Mouse (Mus musculus) lung, embryonic 15.5 days (tissue): ENCODE data around the gene Cadm3. TPM values are rescaled to one million over a fixed set of nuclear protein-coding genes. Genes with fewer than 3 reads are reported as not detected.

Experiments used
- ATAC-seq: fragments of 200-750 bp; cut with Nextera tagmentation; 2 replicates; pipeline ENCODE4 v1.8.0; 2017; ENCODE audit warnings: moderate number of reproducible peaks, borderline replicate concordance; ENCODE audit not compliant: low FRiP score, low TSS enrichment; ENCODE audit errors: extremely low read depth
- H3K27ac ChIP-seq: fragments of 300-500 bp; sonication (generic); 2 replicates; pipeline ENCODE4 v1.5.1; 2015; ENCODE audit warnings: moderate library complexity, mild to moderate bottlenecking, inconsistent platforms
- H3K27me3 ChIP-seq: fragments of 300-500 bp; sonication (generic); 2 replicates; pipeline ENCODE4 v1.6.1; 2015; ENCODE audit warnings: inconsistent platforms
- H3K36me3 ChIP-seq: fragments of 300-500 bp; sonication (generic); 2 replicates; pipeline ENCODE4 v1.6.1; 2015; ENCODE audit warnings: inconsistent platforms
- H3K4me1 ChIP-seq: fragments of 300-500 bp; sonication (generic); 2 replicates; pipeline ENCODE4 v1.6.1; 2015; ENCODE audit warnings: inconsistent platforms
- H3K4me2 ChIP-seq: fragments of 300-500 bp; sonication (generic); 2 replicates; pipeline ENCODE4 v1.6.1; 2015; ENCODE audit warnings: inconsistent platforms, mild to moderate bottlenecking, moderate library complexity
- H3K4me3 ChIP-seq: fragments of 300-500 bp; sonication (generic); 2 replicates; pipeline ENCODE4 v1.5.1; 2015; ENCODE audit warnings: mild to moderate bottlenecking, inconsistent platforms
- H3K9ac ChIP-seq: fragments of 300-500 bp; sonication (generic); 2 replicates; pipeline ENCODE4 v1.6.1; 2015; ENCODE audit warnings: inconsistent platforms
- H3K9me3 ChIP-seq: fragments of 300-500 bp; sonication (generic); 2 replicates; pipeline ENCODE4 v1.6.1; 2016; ENCODE audit warnings: inconsistent platforms
- WGBS: fragments of 180-500 bp; shearing (Covaris S2); methylation state at CpG from one replicate; pipeline ENCODE4 v1.1.7; 2015; 5-methylcytosine and 5-hydroxymethylcytosine counted together
- polyA plus RNA-seq: library from polyadenylated mRNA; unstranded; fragments of >200 nt; fragmentation: Nextera tagmentation; extraction: Ambion mirVana; gene quantifications from 2 replicates; pipeline ENCODE4 v1.2.1, GENCODE M21; 2015

Cadm3 gene
- polyA plus RNA-seq, 1 experiment from 2014 or later, result 1.1 TPM

- no peak overlapping the region for H3K4me3 ChIP-seq
- no peaks in the 10 kb centered on the region for H3K36me3 ChIP-seq
- H3K27me3 ChIP-seq, result no peaks in the 10 kb centered on the region
- no peak overlapping the region for H3K9ac ChIP-seq
- no peak for ATAC-seq
- 79% methylated on average over 2 of the region's 2 CpGs for WGBS
- H3K9me3 ChIP-seq, result no peaks in the 10 kb centered on the region
- H3K4me1 ChIP-seq, result no peaks in the 10 kb centered on the region
- H3K27ac ChIP-seq, result no peak overlapping the region
- H3K4me2 ChIP-seq, result no peak overlapping the region
Measured at GRCm38 (mm10) chr1:173356699-173357098, 10.8 kb downstream of the Cadm3 start.

GRCm38 (mm10) chr1:173355107-173355846 lies 12.2 kb downstream of the Cadm3 start:
- ATAC-seq, result no peak
- Histone ChIP-seq H3K4me1 (no peaks in the 10 kb centered on the region), H3K27me3 (no peaks in the 10 kb centered on the region), H3K9me3 (no peaks in the 10 kb centered on the region), H3K9ac (no peak overlapping the region), H3K4me3 (no peak overlapping the region), H3K36me3 (no peaks in the 10 kb centered on the region), H3K27ac (no peak overlapping the region), H3K4me2 (no peak overlapping the region)
- WGBS, result 59% methylated on average over 7 of the region's 7 CpGs

GRCm38 (mm10) chr1:173350372-173350957 lies 17.0 kb downstream of the Cadm3 start, which contains the start of gene Aim2:
Gene Aim2 (plus strand): TSS chr1:173350879.
- H3K4me3 ChIP-seq, result 0 out of 2 replicates have a peak within 1 kb of the TSS, but pooled peaks have one; percentile 10
- peak; percentile 54; the same call in 1 of the 2 replicates for ATAC-seq

GRCm38 (mm10) chr1:173349946-173350345 lies 17.5 kb downstream of the Cadm3 start:
- peak overlapping the region; percentile 52 for H3K4me2 ChIP-seq
- under 1% methylated on average over 6 of the region's 6 CpGs for WGBS
- H3K9ac ChIP-seq, result no peak overlapping the region

More at GRCm38 (mm10) chr1:173350372-173350957, 17.0 kb downstream of the Cadm3 start, which contains the start of gene Aim2:
- no peak within 1 kb of the TSS for H3K9ac ChIP-seq
- WGBS, result 8% methylated on average over 10 of the region's 10 CpGs
- no peaks in the 10 kb centered on the region for H3K9me3 ChIP-seq
- H3K27me3 ChIP-seq, result no peaks in the 10 kb centered on the region
- peak within 1 kb of the TSS; percentile 52 for H3K4me2 ChIP-seq
- H3K36me3 ChIP-seq, result no peaks in the 10 kb centered on the region
- H3K4me1 ChIP-seq, result no peaks in the 10 kb centered on the region
- H3K27ac ChIP-seq, result no peak within 1 kb of the TSS

GRCm38 (mm10) chr1:173349192-173349591 lies 18.3 kb downstream of the Cadm3 start:
- WGBS, result 64% methylated on average over 5 of the region's 5 CpGs
- H3K36me3 ChIP-seq, result no peaks in the 10 kb centered on the region
- no peaks in the 10 kb centered on the region for H3K9me3 ChIP-seq
- no peak overlapping the region for H3K9ac ChIP-seq
- H3K4me3 ChIP-seq, result no peak overlapping the region
- no peaks in the 10 kb centered on the region for H3K4me1 ChIP-seq
- no peak overlapping the region for H3K4me2 ChIP-seq
- H3K27ac ChIP-seq, result no peak overlapping the region
- ATAC-seq, result no peak
- no peaks in the 10 kb centered on the region for H3K27me3 ChIP-seq

More at GRCm38 (mm10) chr1:173349946-173350345, 17.5 kb downstream of the Cadm3 start:
- no peaks in the 10 kb centered on the region for H3K27me3 ChIP-seq
- no peaks in the 10 kb centered on the region for H3K4me1 ChIP-seq
- no peak overlapping the region for H3K27ac ChIP-seq
- no peaks in the 10 kb centered on the region for H3K9me3 ChIP-seq
- peak; percentile 82; the same call in 1 of the 2 replicates for ATAC-seq
- H3K36me3 ChIP-seq, result no peaks in the 10 kb centered on the region
- H3K4me3 ChIP-seq, result 0 out of 2 replicates have a peak overlapping the region, but pooled peaks have one; percentile 10

- Histone ChIP-seq H3K4me2 (no peak overlapping the region), H3K36me3 (no peaks in the 10 kb centered on the region), H3K27me3 (no peaks in the 10 kb centered on the region), H3K4me3 (no peak overlapping the region), H3K9ac (no peak overlapping the region), H3K4me1 (no peaks in the 10 kb centered on the region), H3K27ac (no peak overlapping the region), H3K9me3 (no peaks in the 10 kb centered on the region)
- WGBS, result 6% methylated on average over 1 of the region's 1 CpGs
- ATAC-seq, result no peak
Measured at GRCm38 (mm10) chr1:173348527-173348926, 19.0 kb downstream of the Cadm3 start.

- H3K4me3 ChIP-seq, result no peak overlapping the region
- H3K9me3 ChIP-seq, result no peaks in the 10 kb centered on the region
- H3K27ac ChIP-seq, result no peak overlapping the region
- WGBS, result 86% methylated on average over 4 of the region's 4 CpGs
- no peak for ATAC-seq
- H3K27me3 ChIP-seq, result no peaks in the 10 kb centered on the region
- H3K4me2 ChIP-seq, result no peak overlapping the region
- H3K9ac ChIP-seq, result no peak overlapping the region
- H3K36me3 ChIP-seq, result no peaks in the 10 kb centered on the region
- no peaks in the 10 kb centered on the region for H3K4me1 ChIP-seq
Measured at GRCm38 (mm10) chr1:173345112-173345511, 22.4 kb downstream of the Cadm3 start.

- no peak overlapping the region for H3K27ac ChIP-seq
- no peaks in the 10 kb centered on the region for H3K36me3 ChIP-seq
- no peaks in the 10 kb centered on the region for H3K9me3 ChIP-seq
- no peak overlapping the region for H3K9ac ChIP-seq
- H3K27me3 ChIP-seq, result no peaks in the 10 kb centered on the region
- H3K4me3 ChIP-seq, result no peak overlapping the region
- H3K4me1 ChIP-seq, result no peaks in the 10 kb centered on the region
- no peak overlapping the region for H3K4me2 ChIP-seq
- WGBS, result 53% methylated on average over 3 of the region's 3 CpGs
- ATAC-seq, result no peak
Measured at GRCm38 (mm10) chr1:173343934-173344333, 23.6 kb downstream of the Cadm3 start.

- Histone ChIP-seq H3K4me2 (no peak overlapping the region), H3K36me3 (no peaks in the 10 kb centered on the region), H3K9ac (no peak overlapping the region), H3K4me1 (no peaks in the 10 kb centered on the region), H3K9me3 (no peaks in the 10 kb centered on the region), H3K27me3 (no peaks in the 10 kb centered on the region), H3K27ac (no peak overlapping the region), H3K4me3 (no peak overlapping the region)
- 79% methylated on average over 1 of the region's 1 CpGs for WGBS
- ATAC-seq, result no peak
Measured at GRCm38 (mm10) chr1:173342425-173342824, 25.1 kb downstream of the Cadm3 start.

- no peak overlapping the region for H3K9ac ChIP-seq
- H3K27me3 ChIP-seq, result no peaks in the 10 kb centered on the region
- H3K4me2 ChIP-seq, result no peak overlapping the region
- H3K4me3 ChIP-seq, result no peak overlapping the region
- 0% methylated on average over 2 of the region's 2 CpGs for WGBS
- ATAC-seq, result no peak
- no peaks in the 10 kb centered on the region for H3K9me3 ChIP-seq
- H3K36me3 ChIP-seq, result no peaks in the 10 kb centered on the region
- no peak overlapping the region for H3K27ac ChIP-seq
- no peaks in the 10 kb centered on the region for H3K4me1 ChIP-seq
Measured at GRCm38 (mm10) chr1:173339543-173339942, 28.0 kb downstream of the Cadm3 start.

- WGBS, result 90% methylated on average over 10 of the region's 10 CpGs
- Histone ChIP-seq H3K9me3 (no peaks in the 10 kb centered on the region), H3K4me2 (no peak overlapping the region), H3K27ac (no peak overlapping the region), H3K9ac (no peak overlapping the region), H3K4me3 (no peak overlapping the region), H3K36me3 (no peaks in the 10 kb centered on the region), H3K27me3 (no peaks in the 10 kb centered on the region), H3K4me1 (no peaks in the 10 kb centered on the region)
- ATAC-seq, result no peak
Measured at GRCm38 (mm10) chr1:173337008-173337407, 30.5 kb downstream of the Cadm3 start.

- no peaks in the 10 kb centered on the region for H3K36me3 ChIP-seq
- no peak overlapping the region for H3K9ac ChIP-seq
- no peak for ATAC-seq
- H3K4me2 ChIP-seq, result no peak overlapping the region
- H3K9me3 ChIP-seq, result no peaks in the 10 kb centered on the region
- 37% methylated on average over 11 of the region's 11 CpGs for WGBS
- no peaks in the 10 kb centered on the region for H3K4me1 ChIP-seq
- no peak overlapping the region for H3K27ac ChIP-seq
- no peak overlapping the region for H3K4me3 ChIP-seq
- H3K27me3 ChIP-seq, result no peaks in the 10 kb centered on the region
Measured at GRCm38 (mm10) chr1:173335903-173336302, 31.6 kb downstream of the Cadm3 start.
